ENCODE assay signal across 29 mouse cellular contexts in genomic region chr9:98924183-98924582, GRCm38 (mm10). TPM values are rescaled to one million over a fixed set of nuclear protein-coding genes. Genes with fewer than 3 reads are reported as not detected.
"Had no signal": no experiment of that assay in that cellular context is flagged by ENCODE, and none has a peak within 500 bp of the region (broad histone marks: within the 10 kb centered on the region; RNA-seq: fewer than 3 reads in every experiment).

No protein-coding gene starts in this region.

- H3K9ac ChIP-seq: liver, embryonic 14.5 days; lung, embryonic 14.5 days; midbrain, embryonic 13.5 days; midbrain, embryonic 15.5 days; neural tube, embryonic 13.5 days; neural tube, embryonic 15.5 days had no signal

- H3K27me3 ChIP-seq: midbrain, embryonic 13.5 days; midbrain, embryonic 15.5 days; neural tube, embryonic 13.5 days; neural tube, embryonic 15.5 days had no signal

- H3K4me2 ChIP-seq: lung, embryonic 14.5 days; midbrain, embryonic 13.5 days; midbrain, embryonic 15.5 days; neural tube, embryonic 13.5 days; neural tube, embryonic 15.5 days had no signal

- H3K9me3 ChIP-seq: midbrain, embryonic 10.5 days; midbrain, embryonic 13.5 days; midbrain, embryonic 15.5 days; neural tube, embryonic 13.5 days; neural tube, embryonic 15.5 days had no signal

- H3K36me3 ChIP-seq: midbrain, embryonic 10.5 days; midbrain, embryonic 13.5 days; midbrain, embryonic 15.5 days; neural tube, embryonic 13.5 days; neural tube, embryonic 15.5 days had no signal

- H3K27ac ChIP-seq: liver, embryonic 14.5 days; midbrain, embryonic 10.5 days; midbrain, embryonic 13.5 days; midbrain, embryonic 15.5 days; neural tube, embryonic 13.5 days; neural tube, embryonic 15.5 days had no signal

- DNase-seq: lung, adult 18-20 months; lung, embryonic 14.5 days; lung, postnatal 10 days; lung, postnatal 4 days; retina, postnatal 1 day; right cerebral cortex, adult 18-20 months; right cerebral cortex, postnatal 25 days; right cerebral cortex, postnatal 4 days; spleen, adult 18-20 months; thymus, adult 2 months; thymus, postnatal 25 days; thymus, postnatal 4 days had no signal

- ATAC-seq: midbrain, embryonic 15.5 days had no signal

- H3K4me3 ChIP-seq: midbrain, embryonic 10.5 days; midbrain, embryonic 13.5 days; midbrain, embryonic 15.5 days; myocyte; neural tube, embryonic 13.5 days; neural tube, embryonic 15.5 days had no signal

- H3K4me1 ChIP-seq: neural tube, embryonic 13.5 days; neural tube, embryonic 15.5 days had no signal

RNA-seq across cellular contexts. Expression of gene 7420426K07Rik, which starts 21.3 kb away (rescaled TPM):
- total RNA-seq: megakaryocyte-erythroid progenitor cell, adult 5-6 weeks had no signal
- polyA plus RNA-seq: liver, embryonic 14.5 days; liver, embryonic 16.5 days; lung, embryonic 14.5 days; lung, embryonic 16.5 days; midbrain, embryonic 10.5 days; midbrain, embryonic 13.5 days; midbrain, embryonic 15.5 days; myocyte; neural tube, embryonic 11.5 days; neural tube, embryonic 13.5 days; neural tube, embryonic 15.5 days; small intestine, adult 2 months; stomach, embryonic 14.5 days; stomach, embryonic 16.5 days; testis, adult 2 months; thymus, adult 2 months; urinary bladder, adult 2 months had no signal

RNA-seq across cellular contexts. Expression of gene Foxl2, which starts 30.9 kb away (rescaled TPM):
- total RNA-seq: megakaryocyte, adult 5-6 weeks; megakaryocyte-erythroid progenitor cell, adult 5-6 weeks had no signal
- polyA plus RNA-seq: liver, embryonic 14.5 days; liver, embryonic 16.5 days; lung, embryonic 14.5 days; lung, embryonic 16.5 days; small intestine, adult 2 months; stomach, embryonic 14.5 days; stomach, embryonic 16.5 days; testis, adult 2 months; urinary bladder, adult 2 months had no signal

RNA-seq across cellular contexts. Expression of gene Prr23a3, which starts 59.6 kb away (rescaled TPM):
- total RNA-seq: megakaryocyte, adult 5-6 weeks; megakaryocyte-erythroid progenitor cell, adult 5-6 weeks had no signal
- polyA plus RNA-seq: liver, embryonic 14.5 days; liver, embryonic 16.5 days; lung, embryonic 14.5 days; lung, embryonic 16.5 days; midbrain, embryonic 15.5 days; myocyte; neural tube, embryonic 13.5 days; neural tube, embryonic 15.5 days; small intestine, adult 2 months; stomach, embryonic 14.5 days; stomach, embryonic 16.5 days; thymus, adult 2 months had no signal
